Mouse (Mus musculus): ENCODE data around the gene Tctex1d1. TPM values are rescaled to one million over a fixed set of nuclear protein-coding genes. Genes with fewer than 3 reads are reported as not detected.

The Tctex1d1 gene
- polyA plus RNA-seq, 1 experiment from 2014 or later, result 1.0 TPM

- Histone ChIP-seq H3K4me3 (ENCODE audit: low read length) (no peak overlapping the region), H3K9ac (ENCODE audit: low read depth, low read length) (no peak overlapping the region), H3K4me2 (ENCODE audit: low read depth, low read length) (no peak overlapping the region), H3K27me3 (replicated peaks; ENCODE audit: control insufficient read depth, insufficient read depth, low read length) (no peaks in the 10 kb centered on the region), H3K4me1 (ENCODE audit: control insufficient read depth, insufficient read depth, low read length) (no peaks in the 10 kb centered on the region), H3K27ac (ENCODE audit: low read length) (no peak overlapping the region), H3K9me3 (ENCODE audit: control insufficient read depth, low read length) (no peaks in the 10 kb centered on the region), H3K36me3 (ENCODE audit: control insufficient read depth, insufficient read depth, low read length) (no peaks in the 10 kb centered on the region)
- WGBS, result 67% methylated on average over 7 of the region's 7 CpGs
- ATAC-seq, result no peak
Observed at GRCm38 (mm10) chr4:102986173-102986572, 7.8 kb downstream of the Tctex1d1 start.

- Histone ChIP-seq H3K27ac (ENCODE audit: low read length) (no peak overlapping the region), H3K4me1 (ENCODE audit: control insufficient read depth, insufficient read depth, low read length) (no peaks in the 10 kb centered on the region), H3K9me3 (ENCODE audit: control insufficient read depth, low read length) (no peaks in the 10 kb centered on the region), H3K4me2 (ENCODE audit: low read depth, low read length) (no peak overlapping the region), H3K9ac (ENCODE audit: low read depth, low read length) (no peak overlapping the region), H3K4me3 (ENCODE audit: low read length) (no peak overlapping the region), H3K27me3 (replicated peaks; ENCODE audit: control insufficient read depth, insufficient read depth, low read length) (no peaks in the 10 kb centered on the region), H3K36me3 (ENCODE audit: control insufficient read depth, insufficient read depth, low read length) (no peaks in the 10 kb centered on the region)
- ATAC-seq, result 0 out of 2 replicates have a peak, but pooled peaks have one; percentile 55
- 1% methylated on average over 2 of the region's 2 CpGs for WGBS
Observed at GRCm38 (mm10) chr4:102986917-102987316, 8.5 kb downstream of the Tctex1d1 start.

- no peak overlapping the region for H3K4me2 ChIP-seq (ENCODE audit: low read depth, low read length)
- WGBS, result 63% methylated on average over 4 of the region's 4 CpGs
- H3K4me3 ChIP-seq (ENCODE audit: low read length), result no peak overlapping the region
- no peak overlapping the region for H3K27ac ChIP-seq (ENCODE audit: low read length)
- no peaks in the 10 kb centered on the region for H3K27me3 ChIP-seq (replicated peaks; ENCODE audit: control insufficient read depth, insufficient read depth, low read length)
- H3K9me3 ChIP-seq (ENCODE audit: control insufficient read depth, low read length), result no peaks in the 10 kb centered on the region
- no peak overlapping the region for H3K9ac ChIP-seq (ENCODE audit: low read depth, low read length)
- no peak for ATAC-seq
- H3K36me3 ChIP-seq (ENCODE audit: control insufficient read depth, insufficient read depth, low read length), result no peaks in the 10 kb centered on the region
- H3K4me1 ChIP-seq (ENCODE audit: control insufficient read depth, insufficient read depth, low read length), result no peaks in the 10 kb centered on the region
Observed at GRCm38 (mm10) chr4:102987325-102987724, 8.9 kb downstream of the Tctex1d1 start.

GRCm38 (mm10) chr4:102987756-102988155, 9.3 kb downstream of the Tctex1d1 start:
- 69% methylated on average over 2 of the region's 2 CpGs for WGBS
- no peak for ATAC-seq
- no peak overlapping the region for H3K27ac ChIP-seq (ENCODE audit: low read length)
- H3K4me3 ChIP-seq (ENCODE audit: low read length), result no peak overlapping the region
- H3K9me3 ChIP-seq (ENCODE audit: control insufficient read depth, low read length), result no peaks in the 10 kb centered on the region
- no peak overlapping the region for H3K4me2 ChIP-seq (ENCODE audit: low read depth, low read length)
- no peaks in the 10 kb centered on the region for H3K4me1 ChIP-seq (ENCODE audit: control insufficient read depth, insufficient read depth, low read length)
- H3K36me3 ChIP-seq (ENCODE audit: control insufficient read depth, insufficient read depth, low read length), result no peaks in the 10 kb centered on the region
- no peaks in the 10 kb centered on the region for H3K27me3 ChIP-seq (replicated peaks; ENCODE audit: control insufficient read depth, insufficient read depth, low read length)
- no peak overlapping the region for H3K9ac ChIP-seq (ENCODE audit: low read depth, low read length)

- Histone ChIP-seq H3K4me3 (ENCODE audit: low read length) (no peak overlapping the region), H3K27me3 (replicated peaks; ENCODE audit: control insufficient read depth, insufficient read depth, low read length) (no peaks in the 10 kb centered on the region), H3K4me2 (ENCODE audit: low read depth, low read length) (no peak overlapping the region), H3K4me1 (ENCODE audit: control insufficient read depth, insufficient read depth, low read length) (no peaks in the 10 kb centered on the region), H3K36me3 (ENCODE audit: control insufficient read depth, insufficient read depth, low read length) (no peaks in the 10 kb centered on the region), H3K27ac (ENCODE audit: low read length) (no peak overlapping the region), H3K9ac (ENCODE audit: low read depth, low read length) (no peak overlapping the region), H3K9me3 (ENCODE audit: control insufficient read depth, low read length) (no peaks in the 10 kb centered on the region)
- no peak for ATAC-seq
- WGBS, result 70% methylated on average over 6 of the region's 6 CpGs
Observed at GRCm38 (mm10) chr4:102988526-102988925, 10.1 kb downstream of the Tctex1d1 start.

- Histone ChIP-seq H3K27me3 (replicated peaks; ENCODE audit: control insufficient read depth, insufficient read depth, low read length) (no peaks in the 10 kb centered on the region), H3K36me3 (ENCODE audit: control insufficient read depth, insufficient read depth, low read length) (no peaks in the 10 kb centered on the region), H3K4me1 (ENCODE audit: control insufficient read depth, insufficient read depth, low read length) (no peaks in the 10 kb centered on the region), H3K4me3 (ENCODE audit: low read length) (no peak overlapping the region), H3K9ac (ENCODE audit: low read depth, low read length) (no peak overlapping the region), H3K4me2 (ENCODE audit: low read depth, low read length) (no peak overlapping the region), H3K27ac (ENCODE audit: low read length) (no peak overlapping the region), H3K9me3 (ENCODE audit: control insufficient read depth, low read length) (no peaks in the 10 kb centered on the region)
- no peak for ATAC-seq
- WGBS, result 83% methylated on average over 5 of the region's 5 CpGs
Observed at GRCm38 (mm10) chr4:102989391-102989790, 11.0 kb downstream of the Tctex1d1 start.

GRCm38 (mm10) chr4:102990016-102990415, 11.6 kb downstream of the Tctex1d1 start:
- Histone ChIP-seq H3K36me3 (ENCODE audit: control insufficient read depth, insufficient read depth, low read length) (no peaks in the 10 kb centered on the region), H3K4me3 (ENCODE audit: low read length) (no peak overlapping the region), H3K9ac (ENCODE audit: low read depth, low read length) (no peak overlapping the region), H3K27ac (ENCODE audit: low read length) (no peak overlapping the region), H3K4me2 (ENCODE audit: low read depth, low read length) (no peak overlapping the region), H3K4me1 (ENCODE audit: control insufficient read depth, insufficient read depth, low read length) (no peaks in the 10 kb centered on the region), H3K9me3 (ENCODE audit: control insufficient read depth, low read length) (no peaks in the 10 kb centered on the region), H3K27me3 (replicated peaks; ENCODE audit: control insufficient read depth, insufficient read depth, low read length) (no peaks in the 10 kb centered on the region)
- WGBS, result 82% methylated on average over 4 of the region's 4 CpGs
- no peak for ATAC-seq

- Histone ChIP-seq H3K9me3 (ENCODE audit: control insufficient read depth, low read length) (no peaks in the 10 kb centered on the region), H3K4me2 (ENCODE audit: low read depth, low read length) (no peak overlapping the region), H3K27me3 (replicated peaks; ENCODE audit: control insufficient read depth, insufficient read depth, low read length) (no peaks in the 10 kb centered on the region), H3K27ac (ENCODE audit: low read length) (no peak overlapping the region), H3K4me3 (ENCODE audit: low read length) (no peak overlapping the region), H3K4me1 (ENCODE audit: control insufficient read depth, insufficient read depth, low read length) (no peaks in the 10 kb centered on the region), H3K9ac (ENCODE audit: low read depth, low read length) (no peak overlapping the region), H3K36me3 (ENCODE audit: control insufficient read depth, insufficient read depth, low read length) (no peaks in the 10 kb centered on the region)
- ATAC-seq, result no peak
- 85% methylated on average over 11 of the region's 11 CpGs for WGBS
Observed at GRCm38 (mm10) chr4:102990595-102991340, 12.4 kb downstream of the Tctex1d1 start.

GRCm38 (mm10) chr4:102991685-102992084, 13.3 kb downstream of the Tctex1d1 start:
- 91% methylated on average over 3 of the region's 3 CpGs for WGBS
- H3K27ac ChIP-seq (ENCODE audit: low read length), result no peak overlapping the region

GRCm38 (mm10) chr4:103004681-103005080, 26.3 kb downstream of the Tctex1d1 start:
- Histone ChIP-seq H3K9me3 (ENCODE audit: control insufficient read depth, low read length) (no peaks in the 10 kb centered on the region), H3K36me3 (ENCODE audit: control insufficient read depth, insufficient read depth, low read length) (no peaks in the 10 kb centered on the region), H3K9ac (ENCODE audit: low read depth, low read length) (no peak overlapping the region), H3K4me2 (ENCODE audit: low read depth, low read length) (no peak overlapping the region), H3K27ac (ENCODE audit: low read length) (no peak overlapping the region), H3K27me3 (replicated peaks; ENCODE audit: control insufficient read depth, insufficient read depth, low read length) (no peaks in the 10 kb centered on the region), H3K4me1 (ENCODE audit: control insufficient read depth, insufficient read depth, low read length) (peaks cover 6% of the 10 kb centered on the region; the same call in 1 of the 2 replicates), H3K4me3 (ENCODE audit: low read length) (no peak overlapping the region)
- no peak for ATAC-seq
- 89% methylated on average over 4 of the region's 4 CpGs for WGBS

More at GRCm38 (mm10) chr4:102991685-102992084, 13.3 kb downstream of the Tctex1d1 start:
- Histone ChIP-seq H3K9me3 (ENCODE audit: control insufficient read depth, low read length) (no peaks in the 10 kb centered on the region), H3K4me1 (ENCODE audit: control insufficient read depth, insufficient read depth, low read length) (no peaks in the 10 kb centered on the region), H3K9ac (ENCODE audit: low read depth, low read length) (no peak overlapping the region), H3K4me2 (ENCODE audit: low read depth, low read length) (no peak overlapping the region), H3K36me3 (ENCODE audit: control insufficient read depth, insufficient read depth, low read length) (no peaks in the 10 kb centered on the region), H3K4me3 (ENCODE audit: low read length) (no peak overlapping the region), H3K27me3 (replicated peaks; ENCODE audit: control insufficient read depth, insufficient read depth, low read length) (no peaks in the 10 kb centered on the region)
- no peak for ATAC-seq
